Mouse (Mus musculus) heart, embryonic 12.5 days (tissue): Measurements from ENCODE around the gene Tmod4. TPM values are rescaled to one million over a fixed set of nuclear protein-coding genes. Genes with fewer than 3 reads are reported as not detected.
A peak's percentile ranks its signal among the peaks of the same experiment; 100 is the strongest.
"Not testable (repeated sequence)": the region's sequence is repeated elsewhere in the genome, so short reads cannot be mapped to it uniquely, and the experiment has no call there.

Source experiments
- ATAC-seq: fragments of 200-750 bp; cut with Nextera tagmentation; 2 replicates; pipeline ENCODE4 v1.8.0; 2017; ENCODE audit warnings: moderate TSS enrichment, moderate library complexity; ENCODE audit not compliant: insufficient number of reproducible peaks, low FRiP score
- H3K27ac ChIP-seq: fragments of 300-500 bp; sonication (generic); 2 replicates; pipeline ENCODE4 v1.5.1; 2016; ENCODE audit warnings: mild to moderate bottlenecking, moderate library complexity; ENCODE audit not compliant: poor library complexity, severe bottlenecking
- H3K27me3 ChIP-seq: fragments of 300-500 bp; sonication (generic); replicated peaks from 2 replicates; pipeline ENCODE4 v1.6.1; 2016; ENCODE audit warnings: mild to moderate bottlenecking, moderate library complexity
- H3K36me3 ChIP-seq: fragments of 300-500 bp; sonication (generic); 2 replicates; pipeline ENCODE4 v1.6.1; 2016; ENCODE audit warnings: mild to moderate bottlenecking, moderate library complexity
- H3K4me1 ChIP-seq: fragments of 300-500 bp; sonication (generic); replicated peaks from 2 replicates; pipeline ENCODE4 v1.6.1; 2016; ENCODE audit warnings: mild to moderate bottlenecking
- H3K4me2 ChIP-seq: fragments of 300-500 bp; sonication (generic); 2 replicates; pipeline ENCODE4 v1.6.1; 2016; ENCODE audit warnings: mild to moderate bottlenecking, moderate library complexity
- H3K4me3 ChIP-seq: fragments of 300-500 bp; sonication (generic); 2 replicates; pipeline ENCODE4 v1.5.1; 2016; ENCODE audit warnings: mild to moderate bottlenecking
- H3K9ac ChIP-seq: fragments of 300-500 bp; sonication (generic); 2 replicates; pipeline ENCODE4 v1.6.1; 2016; ENCODE audit warnings: mild to moderate bottlenecking, moderate library complexity
- H3K9me3 ChIP-seq: fragments of 300-500 bp; sonication (generic); replicated peaks from 2 replicates; pipeline ENCODE4 v1.6.1; 2016; ENCODE audit warnings: mild to moderate bottlenecking, moderate library complexity
- WGBS: fragments of 180-500 bp; shearing (Covaris S2); methylation state at CpG from one replicate; pipeline ENCODE4 v1.1.7; 2016; 5-methylcytosine and 5-hydroxymethylcytosine counted together
- polyA plus RNA-seq: library from polyadenylated mRNA; unstranded; fragments of >200 nt; fragmentation: Nextera tagmentation; extraction: Ambion mirVana; gene quantifications from 2 replicates; pipeline ENCODE4 v1.2.1, GENCODE M21; 2016

Tmod4 gene
- polyA plus RNA-seq, 1 experiment from 2014 or later: 0.59 TPM

DNA sequence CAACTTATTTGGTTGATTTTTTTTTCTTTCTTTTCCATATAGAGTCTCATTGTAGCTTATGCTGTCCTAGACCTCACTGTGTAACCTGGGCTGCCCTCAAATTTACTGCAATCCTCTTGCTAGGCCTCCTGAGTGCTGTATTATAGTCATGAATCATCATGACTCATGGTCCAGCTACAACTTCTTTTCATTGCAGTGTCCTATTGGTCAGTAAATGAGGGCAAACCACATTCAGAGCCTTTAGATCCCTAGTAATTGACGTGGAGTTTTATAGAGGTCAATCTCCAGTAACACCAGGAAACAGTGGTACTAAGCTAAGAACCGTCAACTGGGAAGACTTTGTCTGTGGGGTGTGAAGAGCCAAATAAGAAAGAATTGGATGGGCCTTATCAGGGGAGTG lies 6.5 kb upstream of the Tmod4 start:
- H3K27ac ChIP-seq: no peak overlapping the region
- WGBS: 84% methylated on average over 2 of the region's 2 CpGs
- H3K36me3 ChIP-seq: peaks cover 75% of the 10 kb centered on the region
- no peaks in the 10 kb centered on the region for H3K27me3 ChIP-seq
- H3K4me1 ChIP-seq: peaks cover 1% of the 10 kb centered on the region; the same call in 1 of the 2 replicates
- no peak overlapping the region for H3K4me3 ChIP-seq
- no peaks in the 10 kb centered on the region for H3K9me3 ChIP-seq
- ATAC-seq: no peak
- H3K4me2 ChIP-seq: no peak overlapping the region
- no peak overlapping the region for H3K9ac ChIP-seq

DNA sequence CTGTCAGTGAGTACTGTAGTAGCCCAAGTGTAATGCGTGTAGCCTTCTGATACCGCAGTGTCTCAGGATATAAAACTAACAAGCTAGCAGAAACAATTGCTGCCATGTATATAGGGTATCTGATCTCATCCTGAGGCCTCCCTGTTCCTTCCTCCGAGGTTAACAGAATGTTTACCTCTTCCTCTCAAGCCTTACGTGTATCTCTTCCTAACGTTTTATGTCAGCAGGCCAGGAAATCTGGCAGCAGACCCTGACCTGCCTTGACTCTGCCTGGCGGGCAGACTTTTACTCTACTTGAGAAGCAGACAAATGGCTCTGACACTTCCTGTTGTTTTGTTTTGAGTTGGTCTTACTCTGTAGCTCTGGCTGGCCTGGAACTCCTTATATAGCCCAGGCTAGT lies 2.7 kb upstream of the Tmod4 start:
- Histone ChIP-seq H3K9me3 (no peaks in the 10 kb centered on the region), H3K4me2 (no peak overlapping the region), H3K27me3 (no peaks in the 10 kb centered on the region), H3K9ac (no peak overlapping the region), H3K4me3 (no peak overlapping the region), H3K27ac (peak overlapping the region; percentile 50), H3K36me3 (peaks cover 55% of the 10 kb centered on the region), H3K4me1 (peaks cover 14% of the 10 kb centered on the region)
- WGBS: 52% methylated on average over 6 of the region's 6 CpGs
- peak; percentile 41; the same call in 1 of the 2 replicates for ATAC-seq

DNA sequence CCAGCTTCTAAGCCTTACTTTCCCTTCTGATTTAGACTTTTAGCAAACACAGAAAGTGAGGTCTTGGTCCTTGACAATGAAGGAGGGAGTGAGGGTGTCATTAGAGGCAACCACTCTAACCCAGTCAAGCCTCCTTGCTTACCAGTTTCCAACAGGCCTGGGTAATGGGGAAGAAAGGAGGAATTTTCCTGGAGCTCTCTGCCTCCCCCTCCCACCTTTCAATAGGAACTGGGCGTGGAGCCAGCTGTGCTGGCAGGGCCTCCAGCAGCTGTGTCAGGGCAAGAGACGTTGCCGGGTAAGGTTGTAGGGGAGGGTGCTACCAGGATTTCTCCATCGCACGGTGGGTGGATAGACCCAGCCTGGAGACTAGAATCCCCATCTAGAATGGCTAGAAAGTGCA lies 696 bp downstream of the Tmod4 start:
- Histone ChIP-seq H3K4me3 (no peak overlapping the region), H3K27ac (no peak overlapping the region; the same call in 1 of the 2 replicates), H3K9me3 (no peaks in the 10 kb centered on the region), H3K9ac (0 out of 2 replicates have a peak overlapping the region, but pooled peaks have one; percentile 8), H3K4me1 (peaks cover 14% of the 10 kb centered on the region), H3K36me3 (peaks cover 40% of the 10 kb centered on the region), H3K27me3 (no peaks in the 10 kb centered on the region), H3K4me2 (no peak overlapping the region)
- ATAC-seq: peak; percentile 65; the same call in 1 of the 2 replicates
- WGBS: 16% methylated on average over 5 of the region's 5 CpGs

DNA sequence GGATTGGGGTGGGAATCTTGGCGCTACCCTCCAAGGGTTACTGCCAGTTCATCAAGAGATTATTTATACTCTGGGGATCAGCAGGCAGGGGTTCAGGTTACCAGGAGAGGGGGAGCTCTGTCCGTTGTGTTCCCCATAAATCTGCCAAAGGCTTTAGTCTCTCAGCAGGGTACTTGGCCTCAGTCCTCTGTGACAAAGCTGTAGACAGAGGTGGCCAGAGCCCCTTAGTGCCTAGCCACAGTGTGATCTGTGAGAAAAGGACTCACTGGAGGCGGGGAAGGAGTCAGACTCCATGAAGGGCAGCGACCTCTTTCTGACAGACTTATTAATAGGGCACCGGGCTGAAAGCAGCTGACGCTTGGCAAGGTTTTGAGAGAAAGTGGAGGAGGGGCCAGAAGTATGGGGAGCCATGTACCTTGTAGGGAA lies 5.0 kb downstream of the Tmod4 start:
- Histone ChIP-seq H3K9me3 (no peaks in the 10 kb centered on the region), H3K9ac (no peak overlapping the region), H3K4me3 (no peak overlapping the region), H3K4me1 (peaks cover 18% of the 10 kb centered on the region), H3K27ac (no peak overlapping the region), H3K36me3 (peaks cover 30% of the 10 kb centered on the region), H3K27me3 (no peaks in the 10 kb centered on the region), H3K4me2 (no peak overlapping the region)
- 63% methylated on average over 6 of the region's 6 CpGs for WGBS
- ATAC-seq: no peak

DNA sequence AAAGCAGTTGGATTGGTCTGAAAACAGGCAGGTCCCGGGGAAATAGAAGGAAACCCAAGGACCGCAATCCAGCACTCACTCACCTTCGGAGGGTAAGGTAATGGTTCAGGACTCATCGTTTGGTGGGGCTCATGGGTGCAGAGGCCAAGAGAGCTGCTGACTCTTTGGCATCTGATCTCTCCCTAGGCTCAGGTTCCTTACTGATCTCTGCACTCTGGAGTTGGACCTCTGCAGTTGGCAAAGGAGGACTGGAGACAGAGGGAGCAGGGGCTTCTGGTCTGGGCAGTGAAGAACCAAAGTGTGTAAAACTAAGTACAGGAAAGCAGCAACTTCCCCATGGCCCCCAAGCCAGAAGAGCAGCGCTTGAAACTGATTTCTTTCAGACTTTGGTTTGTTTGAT lies 5.8 kb downstream of the Tmod4 start:
- no peak overlapping the region for H3K9ac ChIP-seq
- no peak overlapping the region for H3K4me2 ChIP-seq
- 87% methylated on average over 5 of the region's 5 CpGs for WGBS
- ATAC-seq: no peak
- no peak overlapping the region for H3K27ac ChIP-seq
- peaks cover 13% of the 10 kb centered on the region for H3K4me1 ChIP-seq
- no peaks in the 10 kb centered on the region for H3K9me3 ChIP-seq
- H3K27me3 ChIP-seq: no peaks in the 10 kb centered on the region
- peaks cover 30% of the 10 kb centered on the region for H3K36me3 ChIP-seq
- H3K4me3 ChIP-seq: no peak overlapping the region

DNA sequence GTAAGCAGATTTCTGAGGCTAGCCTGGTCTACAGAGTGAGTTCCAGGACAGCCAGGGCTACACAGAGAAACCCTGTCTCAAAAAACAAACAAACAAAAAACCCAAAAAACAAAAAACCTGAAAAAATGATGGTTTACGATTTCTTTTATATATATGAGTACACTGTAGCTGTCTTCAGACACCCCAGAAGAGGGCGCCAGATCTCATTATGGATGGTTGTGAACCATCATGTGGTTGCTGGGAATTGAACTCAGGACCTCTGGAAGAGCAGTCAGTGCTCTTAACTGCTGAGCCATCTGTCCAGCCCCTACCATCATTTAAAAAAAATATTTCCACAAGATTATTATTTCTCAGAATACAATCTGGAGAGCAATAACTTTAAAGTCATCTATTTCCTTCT lies 8.1 kb downstream of the Tmod4 start:
- 78% methylated on average over 2 of the region's 2 CpGs for WGBS
- H3K4me3 ChIP-seq, H3K9ac ChIP-seq, H3K27me3 ChIP-seq, H3K4me2 ChIP-seq, ATAC-seq, H3K27ac ChIP-seq, H3K9me3 ChIP-seq: not testable (repeated sequence)
- peaks cover 19% of the 10 kb centered on the region for H3K4me1 ChIP-seq
- peaks cover 30% of the 10 kb centered on the region for H3K36me3 ChIP-seq

DNA sequence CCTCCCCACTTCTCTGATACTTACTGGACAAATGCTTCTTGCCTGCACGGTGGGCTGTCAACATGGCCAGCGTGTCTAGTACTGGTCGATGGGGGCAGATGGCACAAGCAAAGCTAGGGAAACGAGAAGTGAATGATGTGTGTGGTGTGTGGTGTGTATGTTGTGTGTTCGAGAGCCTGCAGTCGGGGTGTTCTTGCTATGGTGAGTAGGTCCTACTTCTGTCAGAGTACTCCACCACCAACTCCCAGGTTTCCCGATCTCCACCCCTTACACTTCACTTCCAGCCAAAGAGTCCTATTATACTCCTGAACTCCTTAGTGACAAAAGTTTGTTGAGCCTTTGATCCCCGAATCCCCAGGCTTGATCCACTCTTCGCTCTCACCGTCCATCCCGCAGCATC lies 8.9 kb downstream of the Tmod4 start:
- H3K4me2 ChIP-seq: peak overlapping the region; percentile 84
- WGBS: 55% methylated on average over 11 of the region's 11 CpGs
- peaks cover 33% of the 10 kb centered on the region for H3K36me3 ChIP-seq
- H3K9ac ChIP-seq: peak overlapping the region; percentile 87
- H3K4me1 ChIP-seq: peaks cover 19% of the 10 kb centered on the region
- no peaks in the 10 kb centered on the region for H3K27me3 ChIP-seq
- no peak for ATAC-seq
- 0 out of 2 replicates have a peak overlapping the region, but pooled peaks have one; percentile 80 for H3K27ac ChIP-seq
- no peaks in the 10 kb centered on the region for H3K9me3 ChIP-seq
- peak overlapping the region; percentile 85 for H3K4me3 ChIP-seq

DNA sequence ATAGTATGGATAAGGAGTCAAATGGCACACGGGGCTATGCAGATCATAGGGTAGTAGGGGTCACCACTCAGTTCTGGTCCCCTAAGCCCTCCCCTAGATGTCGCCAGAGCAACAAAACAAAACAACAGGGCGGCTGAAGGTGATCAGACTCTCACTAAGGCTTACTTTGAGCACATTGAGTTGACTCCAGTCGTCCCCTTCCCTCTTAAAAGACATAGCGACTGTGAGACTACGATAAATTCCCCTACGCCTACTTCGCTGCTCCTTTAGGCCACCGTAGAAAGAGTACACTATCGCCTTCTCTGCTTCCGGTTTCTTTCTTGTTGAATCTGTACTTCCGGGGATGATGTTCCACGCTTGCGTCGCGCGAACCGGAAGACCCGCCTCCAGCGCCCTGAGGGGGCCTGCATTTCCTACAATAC lies 9.4 kb downstream of the Tmod4 start, which contains the start of the genes Scnm1 and Lysmd1:
Gene Scnm1 (minus strand): TSS at position 332 of the 422 bp plus-strand sequence.
Gene Lysmd1 (plus strand): TSS at position 409 of the 422 bp plus-strand sequence.
- H3K27ac ChIP-seq: peak within 1 kb of the TSS; percentile 80
- peaks cover 19% of the 10 kb centered on the region for H3K4me1 ChIP-seq
- H3K27me3 ChIP-seq: no peaks in the 10 kb centered on the region
- peak within 1 kb of the TSS; percentile 87 for H3K9ac ChIP-seq
- peak within 1 kb of the TSS; percentile 84 for H3K4me2 ChIP-seq
- peak within 1 kb of the TSS; percentile 85 for H3K4me3 ChIP-seq
- WGBS: under 1% methylated on average over 20 of the region's 20 CpGs
- H3K36me3 ChIP-seq: peaks cover 30% of the 10 kb centered on the region
- H3K9me3 ChIP-seq: no peaks in the 10 kb centered on the region
- peak; percentile 88 for ATAC-seq

DNA sequence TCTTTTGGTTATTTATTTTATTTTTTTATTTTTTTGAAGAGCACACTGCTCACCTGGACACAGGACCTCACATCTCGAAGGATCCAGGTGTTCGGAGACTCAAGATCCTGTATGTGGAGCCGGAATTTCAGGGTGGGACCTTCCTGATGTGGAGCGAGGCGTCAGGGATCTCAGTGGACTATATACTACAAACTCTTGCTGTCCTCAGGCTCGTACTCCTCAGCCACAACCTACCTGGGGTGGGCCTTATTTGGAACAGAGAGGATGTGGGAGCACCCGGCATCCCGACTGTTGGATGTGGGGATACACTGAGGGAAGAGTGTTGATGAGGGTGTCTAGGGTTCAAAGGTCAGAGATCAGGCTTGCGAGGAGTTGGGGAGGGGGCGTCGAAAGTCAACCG lies 9.9 kb downstream of the Tmod4 start:
- not testable (repeated sequence) for H3K4me2 ChIP-seq, H3K27me3 ChIP-seq, H3K9me3 ChIP-seq, H3K9ac ChIP-seq, H3K27ac ChIP-seq
- peak; percentile 40 for ATAC-seq
- no CpG with 5 or more reads among the region's 12 CpGs for WGBS
- H3K36me3 ChIP-seq: peaks cover 25% of the 10 kb centered on the region
- peak overlapping the region; percentile 85 for H3K4me3 ChIP-seq
- peaks cover 19% of the 10 kb centered on the region for H3K4me1 ChIP-seq

DNA sequence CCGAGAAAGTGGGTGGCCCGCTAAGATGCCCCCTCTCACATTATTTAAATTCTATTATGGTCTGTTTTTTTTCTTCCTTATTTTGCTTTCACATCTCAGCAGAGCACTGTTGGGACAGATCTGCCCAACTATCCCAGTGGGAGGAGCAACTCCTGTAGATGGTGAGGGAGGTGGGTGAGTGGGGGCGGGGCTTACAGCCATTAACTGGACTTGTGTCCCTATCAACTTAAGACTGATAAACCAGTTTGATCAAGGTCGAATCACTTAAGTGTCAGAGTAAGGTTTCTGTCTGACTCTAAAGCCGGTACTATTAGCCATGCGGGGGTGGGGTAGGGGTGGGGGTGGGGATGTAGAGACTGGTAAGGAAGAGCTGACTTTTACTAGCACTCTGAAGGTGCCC lies 10.7 kb downstream of the Tmod4 start:
- WGBS: 17% methylated on average over 6 of the region's 6 CpGs
- no peaks in the 10 kb centered on the region for H3K27me3 ChIP-seq
- 0 out of 2 replicates have a peak, but pooled peaks have one; percentile 29 for ATAC-seq
- peaks cover 19% of the 10 kb centered on the region for H3K4me1 ChIP-seq
- peak overlapping the region; percentile 69 for H3K4me2 ChIP-seq
- H3K27ac ChIP-seq: no peak overlapping the region; the same call in 1 of the 2 replicates
- peaks cover 18% of the 10 kb centered on the region for H3K36me3 ChIP-seq
- H3K9ac ChIP-seq: no peak overlapping the region; the same call in 1 of the 2 replicates
- H3K9me3 ChIP-seq: no peaks in the 10 kb centered on the region
- peak overlapping the region; percentile 46 for H3K4me3 ChIP-seq

DNA sequence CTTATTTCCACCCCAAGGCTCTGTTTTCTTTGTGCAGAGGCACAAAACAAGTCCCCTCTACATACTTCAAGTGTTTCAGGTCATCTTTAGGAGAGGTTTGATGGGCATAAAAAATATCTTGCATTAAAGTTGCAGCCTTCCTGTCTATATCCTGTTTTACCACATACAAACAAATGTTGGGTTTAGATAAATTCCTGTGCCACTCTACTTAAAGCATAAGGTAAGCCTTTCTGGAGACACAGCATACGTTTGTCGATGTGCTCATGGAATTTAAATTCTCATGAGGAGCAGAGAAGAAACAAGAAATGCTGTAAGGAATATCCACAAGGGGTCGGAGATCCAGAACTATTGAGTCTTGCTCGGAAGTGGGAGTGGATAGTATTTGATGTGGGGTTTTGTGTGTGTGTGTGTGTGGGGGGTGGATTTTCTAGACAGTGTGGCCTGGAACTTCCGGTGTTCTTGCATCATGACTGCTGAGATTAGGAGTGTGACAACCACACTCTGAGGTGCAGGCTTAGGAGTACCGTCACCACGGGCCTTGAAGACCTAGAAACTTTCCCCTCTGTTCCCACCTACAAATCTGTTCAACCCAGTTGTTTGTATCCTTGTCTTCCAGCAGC lies 11.3 kb downstream of the Tmod4 start:
- peaks cover 15% of the 10 kb centered on the region for H3K36me3 ChIP-seq
- no peak for ATAC-seq
- 77% methylated on average over 7 of the region's 7 CpGs for WGBS
- no peak overlapping the region for H3K9ac ChIP-seq
- peak overlapping the region; percentile 46 for H3K4me3 ChIP-seq
- H3K27me3 ChIP-seq: no peaks in the 10 kb centered on the region
- peak overlapping the region; percentile 69 for H3K4me2 ChIP-seq
- peaks cover 19% of the 10 kb centered on the region for H3K4me1 ChIP-seq
- no peak overlapping the region for H3K27ac ChIP-seq
- H3K9me3 ChIP-seq: no peaks in the 10 kb centered on the region
